Mouse (Mus musculus) embryonic facial prominence, embryonic 15.5 days (tissue): ENCODE data around the gene Pkn1. TPM values are rescaled to one million over a fixed set of nuclear protein-coding genes. Genes with fewer than 3 reads are reported as not detected.

Source experiments
- ATAC-seq: fragments of 200-750 bp; cut with Nextera tagmentation; 2 replicates; pipeline ENCODE4 v1.8.0; 2017; ENCODE audit warnings: low read depth, moderate TSS enrichment; ENCODE audit not compliant: insufficient number of reproducible peaks, low FRiP score, low TSS enrichment
- H3K27ac ChIP-seq: fragments of 300-500 bp; sonication (generic); replicated peaks from 2 replicates; pipeline ENCODE4 v1.5.1; 2015; ENCODE audit warnings: mild to moderate bottlenecking, inconsistent platforms
- H3K27me3 ChIP-seq: fragments of 300-500 bp; sonication (generic); 2 replicates; pipeline ENCODE4 v1.6.1; 2015; ENCODE audit warnings: inconsistent platforms
- H3K36me3 ChIP-seq: fragments of 300-500 bp; sonication (generic); 2 replicates; pipeline ENCODE4 v1.6.1; 2015; ENCODE audit warnings: mild to moderate bottlenecking, inconsistent platforms
- H3K4me1 ChIP-seq: fragments of 300-500 bp; sonication (generic); 2 replicates; pipeline ENCODE4 v1.6.1; 2015; ENCODE audit warnings: inconsistent platforms
- H3K4me2 ChIP-seq: fragments of 300-500 bp; sonication (generic); replicated peaks from 2 replicates; pipeline ENCODE4 v1.6.1; 2015; ENCODE audit warnings: mild to moderate bottlenecking, inconsistent platforms
- H3K4me3 ChIP-seq: fragments of 300-500 bp; sonication (generic); replicated peaks from 2 replicates; pipeline ENCODE4 v1.5.1; 2015; ENCODE audit warnings: mild to moderate bottlenecking, inconsistent platforms
- H3K9ac ChIP-seq: fragments of 300-500 bp; sonication (generic); 2 replicates; pipeline ENCODE4 v1.6.1; 2015; ENCODE audit warnings: inconsistent platforms
- H3K9me3 ChIP-seq: fragments of 300-500 bp; sonication (generic); replicated peaks from 2 replicates; pipeline ENCODE4 v1.6.1; 2016; ENCODE audit warnings: inconsistent platforms
- WGBS: fragments of 180-500 bp; shearing (Covaris S2); methylation state at CpG from one replicate; pipeline ENCODE4 v1.1.7; 2015; 5-methylcytosine and 5-hydroxymethylcytosine counted together
- polyA plus RNA-seq: library from polyadenylated mRNA; unstranded; fragments of >200 nt; fragmentation: Nextera tagmentation; extraction: Ambion mirVana; gene quantifications from 2 replicates; pipeline ENCODE4 v1.2.1, GENCODE M21; 2015

The Pkn1 gene
- polyA plus RNA-seq, 1 experiment from 2014 or later, result 23.7 TPM

GRCm38 (mm10) chr8:83722631-83723030 is 23.7 kb upstream of the Pkn1 start:
- H3K9me3 ChIP-seq, result no peaks in the 10 kb centered on the region
- 86% methylated on average over 12 of the region's 12 CpGs for WGBS
- no peak overlapping the region for H3K9ac ChIP-seq
- no peak for ATAC-seq
- no peak overlapping the region for H3K4me2 ChIP-seq
- no peak overlapping the region for H3K27ac ChIP-seq
- no peak overlapping the region for H3K4me3 ChIP-seq
- no peaks in the 10 kb centered on the region for H3K27me3 ChIP-seq
- 0 out of 2 replicates have a peak, but pooled peaks cover 2% of the 10 kb centered on the region for H3K4me1 ChIP-seq
- peaks cover 72% of the 10 kb centered on the region for H3K36me3 ChIP-seq

DNA sequence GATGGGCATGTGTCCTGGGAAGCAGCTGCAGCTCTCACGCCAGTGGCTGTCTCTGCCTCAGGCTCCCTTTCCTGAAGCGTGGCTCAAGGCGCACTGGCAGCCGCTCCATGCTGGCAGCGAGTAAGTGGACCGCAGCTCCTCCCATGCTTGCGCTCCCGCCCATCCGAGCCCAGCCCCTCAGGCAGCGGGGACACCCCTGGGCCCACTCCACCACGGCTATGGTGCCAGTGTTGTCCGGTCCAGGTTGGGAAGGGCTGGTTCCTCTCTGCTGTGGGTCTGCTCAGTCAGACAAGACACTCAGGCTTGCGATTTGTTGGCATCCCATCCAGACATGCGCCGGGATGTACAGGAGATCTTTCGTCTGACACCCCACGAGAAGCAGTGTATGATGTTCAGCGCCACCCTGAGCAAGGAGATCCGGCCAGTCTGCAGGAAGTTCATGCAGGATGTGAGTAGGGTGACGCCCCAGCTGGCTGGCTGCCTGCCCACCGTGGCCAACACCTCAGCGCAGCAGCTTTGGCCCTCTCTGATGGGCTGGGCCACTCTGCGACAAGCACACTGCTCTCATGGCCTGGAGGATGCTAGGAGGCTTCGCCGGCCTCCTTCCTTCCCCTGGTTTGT is 22.5 kb upstream of the Pkn1 start:
- no peaks in the 10 kb centered on the region for H3K9me3 ChIP-seq
- H3K4me1 ChIP-seq, result peaks cover 12% of the 10 kb centered on the region
- H3K27me3 ChIP-seq, result no peaks in the 10 kb centered on the region
- no peak overlapping the region for H3K4me3 ChIP-seq
- ATAC-seq, result no peak
- WGBS, result 88% methylated on average over 25 of the region's 25 CpGs
- no peak overlapping the region for H3K27ac ChIP-seq
- peaks cover 72% of the 10 kb centered on the region for H3K36me3 ChIP-seq
- H3K9ac ChIP-seq, result no peak overlapping the region
- no peak overlapping the region for H3K4me2 ChIP-seq

DNA sequence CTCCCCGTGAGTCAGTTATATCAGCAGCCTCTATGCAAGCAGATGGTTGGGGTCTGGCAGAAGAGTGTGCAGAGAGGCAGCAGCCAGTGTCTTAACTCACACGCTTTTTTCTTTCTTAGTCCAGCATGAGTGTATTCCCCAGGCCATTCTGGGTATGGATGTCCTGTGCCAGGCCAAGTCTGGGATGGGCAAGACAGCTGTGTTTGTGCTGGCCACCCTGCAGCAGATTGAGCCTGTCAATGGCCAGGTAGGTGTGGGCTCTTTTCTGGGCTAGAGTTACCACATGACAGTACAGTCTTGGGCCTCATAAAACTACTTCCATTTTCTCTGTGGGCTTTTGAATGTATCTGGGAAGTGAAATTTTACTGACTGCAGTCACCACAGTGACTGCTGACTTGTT is 20.7 kb upstream of the Pkn1 start:
- Histone ChIP-seq H3K4me1 (peaks cover 17% of the 10 kb centered on the region), H3K36me3 (peaks cover 54% of the 10 kb centered on the region), H3K27ac (no peak overlapping the region), H3K4me2 (no peak overlapping the region), H3K4me3 (no peak overlapping the region), H3K9ac (no peak overlapping the region), H3K27me3 (no peaks in the 10 kb centered on the region), H3K9me3 (no peaks in the 10 kb centered on the region)
- ATAC-seq, result no peak
- 87% methylated on average over 2 of the region's 2 CpGs for WGBS

GRCm38 (mm10) chr8:83719048-83719447 is 20.1 kb upstream of the Pkn1 start:
- peaks cover 15% of the 10 kb centered on the region for H3K4me1 ChIP-seq
- WGBS, result 82% methylated on average over 2 of the region's 2 CpGs
- H3K9ac ChIP-seq, result no peak overlapping the region
- no peak overlapping the region for H3K4me3 ChIP-seq
- no peak overlapping the region for H3K4me2 ChIP-seq
- no peak for ATAC-seq
- peaks cover 48% of the 10 kb centered on the region for H3K36me3 ChIP-seq
- H3K27ac ChIP-seq, result no peak overlapping the region
- H3K9me3 ChIP-seq, result no peaks in the 10 kb centered on the region
- no peaks in the 10 kb centered on the region for H3K27me3 ChIP-seq

GRCm38 (mm10) chr8:83716563-83716962 is 17.6 kb upstream of the Pkn1 start:
- peaks cover 15% of the 10 kb centered on the region for H3K4me1 ChIP-seq
- H3K27ac ChIP-seq, result no peak overlapping the region
- peaks cover 23% of the 10 kb centered on the region for H3K36me3 ChIP-seq
- H3K9ac ChIP-seq, result no peak overlapping the region
- no peaks in the 10 kb centered on the region for H3K27me3 ChIP-seq
- H3K4me2 ChIP-seq, result peak overlapping the region; percentile 67
- peak overlapping the region; percentile 61 for H3K4me3 ChIP-seq
- WGBS, result 61% methylated on average over 2 of the region's 2 CpGs
- ATAC-seq, result no peak
- no peaks in the 10 kb centered on the region for H3K9me3 ChIP-seq

DNA sequence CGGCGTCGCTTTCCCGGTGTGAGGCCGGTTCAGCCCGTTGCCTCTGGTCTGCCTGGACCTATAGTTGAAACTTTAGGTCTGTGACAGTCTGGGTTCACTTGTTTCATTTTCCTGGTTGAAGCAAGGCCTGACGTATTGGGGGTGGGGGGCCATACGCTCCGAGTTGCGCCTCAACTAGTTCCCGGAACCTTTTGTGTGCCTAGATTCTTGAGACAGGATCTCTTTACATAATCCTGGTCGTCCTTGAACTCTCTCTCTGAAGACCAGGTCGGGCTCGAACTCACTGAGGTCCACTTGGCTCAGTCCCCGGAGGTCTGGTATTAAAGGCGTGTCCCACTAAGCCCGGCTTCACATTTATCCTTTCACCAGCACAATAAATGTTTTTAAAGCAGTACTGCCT is 16.8 kb upstream of the Pkn1 start:
- peak overlapping the region; percentile 90 for H3K27ac ChIP-seq
- H3K9me3 ChIP-seq, result no peaks in the 10 kb centered on the region
- no peak for ATAC-seq
- H3K9ac ChIP-seq, result peak overlapping the region; percentile 50
- peaks cover 15% of the 10 kb centered on the region for H3K36me3 ChIP-seq
- H3K4me1 ChIP-seq, result peaks cover 15% of the 10 kb centered on the region
- peak overlapping the region; percentile 67 for H3K4me2 ChIP-seq
- under 1% methylated on average over 17 of the region's 17 CpGs for WGBS
- H3K4me3 ChIP-seq, result peak overlapping the region; percentile 61
- no peaks in the 10 kb centered on the region for H3K27me3 ChIP-seq

GRCm38 (mm10) chr8:83715031-83715690 is 16.2 kb upstream of the Pkn1 start, which contains the start of gene Ddx39:
Gene Ddx39, plus strand, starts transcription at chr8:83715177.
- H3K4me2 ChIP-seq, result peak within 1 kb of the TSS; percentile 67
- WGBS, result under 1% methylated on average over 63 of the region's 63 CpGs

DNA sequence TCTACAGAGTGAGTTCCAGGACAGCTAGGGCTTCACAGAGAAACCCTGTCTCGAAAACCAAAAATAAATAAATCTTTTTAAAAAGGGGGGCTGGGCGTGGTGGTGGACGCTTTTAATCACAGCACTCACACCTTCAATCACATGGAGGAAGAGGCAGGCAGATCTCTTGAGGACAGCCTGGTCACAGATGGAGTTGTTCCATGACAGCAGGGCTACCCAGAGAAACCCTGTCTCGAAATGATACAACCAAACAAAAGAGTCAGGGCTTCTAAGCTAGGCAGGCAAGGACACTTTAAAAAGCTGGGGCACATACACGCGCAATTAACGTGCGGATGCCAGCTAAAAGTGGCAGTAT is 15.7 kb upstream of the Pkn1 start:
- ATAC-seq, result no peak
- Histone ChIP-seq H3K4me3 (peak overlapping the region; percentile 61), H3K9ac (no peak overlapping the region), H3K27me3 (no peaks in the 10 kb centered on the region), H3K9me3 (no peaks in the 10 kb centered on the region), H3K36me3 (peaks cover 4% of the 10 kb centered on the region), H3K4me1 (peaks cover 15% of the 10 kb centered on the region), H3K27ac (peak overlapping the region; percentile 90), H3K4me2 (peak overlapping the region; percentile 67)
- WGBS, result 13% methylated on average over 8 of the region's 8 CpGs

More at GRCm38 (mm10) chr8:83715031-83715690, 16.2 kb upstream of the Pkn1 start, which contains the start of gene Ddx39:
- Histone ChIP-seq H3K9ac (peak within 1 kb of the TSS; percentile 50), H3K27me3 (no peaks in the 10 kb centered on the region), H3K36me3 (peaks cover 9% of the 10 kb centered on the region), H3K27ac (peak within 1 kb of the TSS; percentile 90), H3K4me3 (peak within 1 kb of the TSS; percentile 61), H3K9me3 (no peaks in the 10 kb centered on the region), H3K4me1 (peaks cover 15% of the 10 kb centered on the region)
- peak; percentile 100 for ATAC-seq

DNA sequence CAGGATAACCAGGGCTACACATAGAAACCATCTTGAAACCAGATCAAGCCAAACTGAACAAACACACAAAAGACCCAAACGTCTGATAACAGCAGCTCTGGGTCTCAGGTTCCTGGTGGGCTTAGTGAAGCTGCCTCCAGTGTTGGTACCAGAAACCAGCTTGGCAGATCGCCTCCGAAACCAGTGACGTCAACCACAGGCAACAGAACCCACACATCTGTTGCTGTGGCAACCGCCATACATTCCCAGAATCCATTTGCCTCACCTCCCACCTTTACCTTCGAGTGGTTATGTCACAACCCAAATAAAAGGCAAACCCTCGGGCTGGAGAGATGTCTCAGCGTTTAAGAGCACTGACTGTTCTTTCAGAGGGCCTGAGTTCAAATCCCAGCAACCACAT is 8.6 kb upstream of the Pkn1 start:
- Histone ChIP-seq H3K9ac (no peak overlapping the region), H3K27ac (no peak overlapping the region), H3K36me3 (no peaks in the 10 kb centered on the region), H3K27me3 (no peaks in the 10 kb centered on the region), H3K4me2 (no peak overlapping the region), H3K4me3 (no peak overlapping the region), H3K9me3 (no peaks in the 10 kb centered on the region), H3K4me1 (no peaks in the 10 kb centered on the region)
- 72% methylated on average over 8 of the region's 8 CpGs for WGBS
- no peak for ATAC-seq

DNA sequence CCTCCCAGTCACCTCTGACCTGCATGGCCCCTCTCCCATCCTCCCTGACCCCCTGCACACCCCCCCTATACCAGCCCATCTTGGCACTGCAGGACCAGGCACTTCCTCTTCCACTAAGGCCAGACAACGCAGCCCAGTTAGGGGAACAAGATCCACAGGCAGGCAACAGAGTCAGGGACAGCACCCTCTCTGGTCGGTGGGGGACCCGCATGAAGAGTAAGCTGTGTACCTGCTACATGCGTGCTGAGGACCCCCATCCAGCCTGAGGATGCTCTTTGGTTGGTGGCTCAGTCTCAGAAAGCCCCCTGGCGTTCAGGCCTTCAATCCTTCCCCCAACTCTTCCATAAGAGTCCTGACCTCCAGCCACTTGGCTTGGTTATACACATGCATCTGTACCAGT is 7.4 kb upstream of the Pkn1 start:
- Histone ChIP-seq H3K4me1 (no peaks in the 10 kb centered on the region), H3K9ac (no peak overlapping the region), H3K27me3 (no peaks in the 10 kb centered on the region), H3K9me3 (no peaks in the 10 kb centered on the region), H3K36me3 (no peaks in the 10 kb centered on the region), H3K27ac (no peak overlapping the region), H3K4me3 (no peak overlapping the region), H3K4me2 (no peak overlapping the region)
- 61% methylated on average over 5 of the region's 5 CpGs for WGBS
- no peak for ATAC-seq

- H3K4me2 ChIP-seq, result no peak overlapping the region
- 77% methylated on average over 4 of the region's 4 CpGs for WGBS
- no peaks in the 10 kb centered on the region for H3K36me3 ChIP-seq
- no peak overlapping the region for H3K27ac ChIP-seq
- no peak overlapping the region for H3K9ac ChIP-seq
- H3K4me3 ChIP-seq, result no peak overlapping the region
- ATAC-seq, result no peak
- peaks cover 12% of the 10 kb centered on the region for H3K4me1 ChIP-seq
- no peaks in the 10 kb centered on the region for H3K27me3 ChIP-seq
- no peaks in the 10 kb centered on the region for H3K9me3 ChIP-seq
Measured at GRCm38 (mm10) chr8:83703426-83703825, 4.4 kb upstream of the Pkn1 start.
